Mouse (Mus musculus) bone marrow macrophage, adult 2 months (primary cell): ENCODE measurements around the gene Ppp2r5b.

Source experiments
- CTCF ChIP-seq: IDR thresholded peaks from 2 replicates; pipeline ENCODE4 v1.5.1; 2012; ENCODE audit warnings: low read depth, mild to moderate bottlenecking, low read length, moderate library complexity
- POLR2A ChIP-seq: IDR thresholded peaks from 2 replicates; pipeline ENCODE4 v1.6.1; 2012; ENCODE audit warnings: mild to moderate bottlenecking, low read depth, low read length, borderline replicate concordance

DNA sequence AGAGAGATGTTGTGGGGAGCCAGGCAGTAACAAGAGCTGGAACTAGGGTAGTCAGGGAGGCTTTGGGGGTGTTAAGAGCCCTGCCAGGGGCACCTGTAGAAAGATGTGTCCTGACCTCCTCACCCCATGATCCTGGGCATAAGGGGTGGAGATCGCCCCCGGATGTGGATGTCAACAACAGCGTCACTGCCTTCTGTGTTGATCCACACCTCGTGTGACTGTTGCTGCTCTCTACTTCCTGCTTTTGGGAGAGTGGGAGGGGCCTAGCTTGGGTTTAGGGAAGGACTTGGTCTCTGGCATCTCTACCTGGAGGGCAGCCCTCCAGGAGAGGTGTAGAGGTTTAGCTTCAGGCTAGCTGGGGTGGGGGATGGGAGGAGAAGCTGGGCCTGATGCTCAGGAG lies 6.6 kb upstream of the Ppp2r5b start:
- TF ChIP-seq POLR2A = no peak
- TF ChIP-seq CTCF = no peak
